Mouse (Mus musculus): ENCODE measurements around the gene Dennd1a. TPM values are rescaled to one million over a fixed set of nuclear protein-coding genes. Genes with fewer than 3 reads are reported as not detected.

Gene Dennd1a
- polyA plus RNA-seq, 1 experiment from 2014 or later, result 11.5 TPM

GRCm38 (mm10) chr2:38061474-38061873 lies 225.7 kb downstream of the Dennd1a start:
- ATAC-seq (ENCODE audit: insufficient read depth), result no peak
- H3K4me2 ChIP-seq, result no peak overlapping the region
- H3K27me3 ChIP-seq (ENCODE audit: insufficient read depth, low read length), result no peaks in the 10 kb centered on the region
- no peaks in the 10 kb centered on the region for H3K36me3 ChIP-seq (ENCODE audit: insufficient read depth)
- no peak overlapping the region for H3K9ac ChIP-seq
- H3K9me3 ChIP-seq (ENCODE audit: low read depth, low read length), result no peaks in the 10 kb centered on the region
- DNase-seq, result no peak
- no peak for TF ChIP-seq CTCF (IDR thresholded peaks at IDR 0.05; ENCODE audit: low read depth)
- 28% methylated on average over 2 of the region's 2 CpGs for WGBS
- H3K4me3 ChIP-seq (ENCODE audit: low read depth, low read length), result no peak overlapping the region
- H3K27ac ChIP-seq (ENCODE audit: low read depth), result no peak overlapping the region
- no peaks in the 10 kb centered on the region for H3K4me1 ChIP-seq (ENCODE audit: insufficient read depth)

GRCm38 (mm10) chr2:38052440-38052839 lies 234.8 kb downstream of the Dennd1a start:
- Histone ChIP-seq H3K9ac (no peak overlapping the region), H3K36me3 (ENCODE audit: insufficient read depth) (no peaks in the 10 kb centered on the region), H3K4me1 (ENCODE audit: insufficient read depth) (no peaks in the 10 kb centered on the region), H3K9me3 (ENCODE audit: low read depth, low read length) (no peaks in the 10 kb centered on the region), H3K4me2 (no peak overlapping the region), H3K4me3 (ENCODE audit: low read depth, low read length) (no peak overlapping the region), H3K27ac (ENCODE audit: low read depth) (no peak overlapping the region), H3K27me3 (ENCODE audit: insufficient read depth, low read length) (0 out of 2 replicates have a peak, but pooled peaks cover 6% of the 10 kb centered on the region)
- WGBS, result 20% methylated on average over 3 of the region's 3 CpGs
- DNase-seq, result no peak
- TF ChIP-seq CTCF (IDR thresholded peaks at IDR 0.05; ENCODE audit: low read depth), result no peak
- no peak for ATAC-seq (ENCODE audit: insufficient read depth)

GRCm38 (mm10) chr2:38051485-38052085 lies 235.6 kb downstream of the Dennd1a start:
- Histone ChIP-seq H3K4me1 (ENCODE audit: insufficient read depth) (no peaks in the 10 kb centered on the region), H3K4me2 (no peak overlapping the region), H3K27me3 (ENCODE audit: insufficient read depth, low read length) (0 out of 2 replicates have a peak, but pooled peaks cover 6% of the 10 kb centered on the region), H3K9ac (no peak overlapping the region), H3K9me3 (ENCODE audit: low read depth, low read length) (no peaks in the 10 kb centered on the region), H3K36me3 (ENCODE audit: insufficient read depth) (no peaks in the 10 kb centered on the region), H3K4me3 (ENCODE audit: low read depth, low read length) (no peak overlapping the region), H3K27ac (ENCODE audit: low read depth) (no peak overlapping the region)
- TF ChIP-seq CTCF (IDR thresholded peaks at IDR 0.05; ENCODE audit: low read depth), result no peak
- ATAC-seq (ENCODE audit: insufficient read depth) (peak; percentile 73; the same call in 1 of the 2 replicates), DNase-seq (peak; percentile 47)
- 6% methylated on average over 1 of the region's 1 CpGs for WGBS

GRCm38 (mm10) chr2:38048996-38049395 lies 238.2 kb downstream of the Dennd1a start:
- H3K4me1 ChIP-seq (ENCODE audit: insufficient read depth), result no peaks in the 10 kb centered on the region
- no peak overlapping the region for H3K27ac ChIP-seq (ENCODE audit: low read depth)
- H3K4me2 ChIP-seq, result no peak overlapping the region
- ATAC-seq (ENCODE audit: insufficient read depth) (no peak), DNase-seq (no peak)
- 0 out of 2 replicates have a peak, but pooled peaks cover 6% of the 10 kb centered on the region for H3K27me3 ChIP-seq (ENCODE audit: insufficient read depth, low read length)
- H3K4me3 ChIP-seq (ENCODE audit: low read depth, low read length), result no peak overlapping the region
- no peaks in the 10 kb centered on the region for H3K36me3 ChIP-seq (ENCODE audit: insufficient read depth)
- no peak for TF ChIP-seq CTCF (IDR thresholded peaks at IDR 0.05; ENCODE audit: low read depth)
- H3K9me3 ChIP-seq (ENCODE audit: low read depth, low read length), result no peaks in the 10 kb centered on the region
- H3K9ac ChIP-seq, result no peak overlapping the region

- TF ChIP-seq CTCF (IDR thresholded peaks at IDR 0.05; ENCODE audit: low read depth), result no peak
- Histone ChIP-seq H3K4me3 (ENCODE audit: low read depth, low read length) (no peak overlapping the region), H3K4me1 (ENCODE audit: insufficient read depth) (no peaks in the 10 kb centered on the region), H3K36me3 (ENCODE audit: insufficient read depth) (no peaks in the 10 kb centered on the region), H3K4me2 (no peak overlapping the region), H3K27me3 (ENCODE audit: insufficient read depth, low read length) (0 out of 2 replicates have a peak, but pooled peaks cover 6% of the 10 kb centered on the region), H3K9ac (no peak overlapping the region), H3K27ac (ENCODE audit: low read depth) (no peak overlapping the region), H3K9me3 (ENCODE audit: low read depth, low read length) (no peaks in the 10 kb centered on the region)
- 94% methylated on average over 4 of the region's 4 CpGs for WGBS
- ATAC-seq (ENCODE audit: insufficient read depth) (no peak), DNase-seq (no peak)
Observed at GRCm38 (mm10) chr2:38045286-38045685, 241.9 kb downstream of the Dennd1a start.

- TF ChIP-seq CTCF (IDR thresholded peaks at IDR 0.05; ENCODE audit: low read depth), result no peak
- H3K4me1 ChIP-seq (ENCODE audit: insufficient read depth), result no peaks in the 10 kb centered on the region
- no peak overlapping the region for H3K9ac ChIP-seq
- no peak overlapping the region for H3K4me2 ChIP-seq
- H3K4me3 ChIP-seq (ENCODE audit: low read depth, low read length), result no peak overlapping the region
- H3K27me3 ChIP-seq (ENCODE audit: insufficient read depth, low read length), result no peaks in the 10 kb centered on the region
- H3K9me3 ChIP-seq (ENCODE audit: low read depth, low read length), result no peaks in the 10 kb centered on the region
- H3K36me3 ChIP-seq (ENCODE audit: insufficient read depth), result no peaks in the 10 kb centered on the region
- no peak for DNase-seq
- 61% methylated on average over 3 of the region's 3 CpGs for WGBS
- no peak for ATAC-seq (ENCODE audit: insufficient read depth)
- no peak overlapping the region for H3K27ac ChIP-seq (ENCODE audit: low read depth)
Observed at GRCm38 (mm10) chr2:38040845-38041244, 246.3 kb downstream of the Dennd1a start.

GRCm38 (mm10) chr2:38039621-38040020 lies 247.6 kb downstream of the Dennd1a start:
- no peak for ATAC-seq (ENCODE audit: insufficient read depth)
- Histone ChIP-seq H3K27ac (ENCODE audit: low read depth) (no peak overlapping the region), H3K36me3 (ENCODE audit: insufficient read depth) (no peaks in the 10 kb centered on the region), H3K9me3 (ENCODE audit: low read depth, low read length) (no peaks in the 10 kb centered on the region), H3K4me1 (ENCODE audit: insufficient read depth) (no peaks in the 10 kb centered on the region), H3K27me3 (ENCODE audit: insufficient read depth, low read length) (no peaks in the 10 kb centered on the region), H3K4me3 (ENCODE audit: low read depth, low read length) (no peak overlapping the region), H3K4me2 (no peak overlapping the region), H3K9ac (no peak overlapping the region)
- no peak for DNase-seq
- 91% methylated on average over 1 of the region's 1 CpGs for WGBS
- TF ChIP-seq CTCF (IDR thresholded peaks at IDR 0.05; ENCODE audit: low read depth), result no peak
